Mouse (Mus musculus): ENCODE data around the gene Olfr538.

GRCm38 (mm10) chr7:140567586-140567985 lies at the start of gene Olfr538:
- TF ChIP-seq POLR2A (IDR thresholded peaks at IDR 0.05; ENCODE audit: insufficient read depth, low read depth, low read length) (no peak), CTCF (IDR thresholded peaks at IDR 0.05; ENCODE audit: insufficient read depth, low read depth, low read length) (no peak)
